Mouse (Mus musculus) heart, postnatal 0 days (tissue): ENCODE results near the gene Vmn1r118.
"Not testable (repeated sequence)": the region's sequence is repeated elsewhere in the genome, so short reads cannot be mapped to it uniquely, and the experiment has no call there.

Source experiments
- CTCF ChIP-seq: IDR thresholded peaks from 2 replicates; pipeline ENCODE4 v1.5.1; 2016; ENCODE audit warnings: antibody characterized with exemption, control low read depth, low read depth
- EP300 ChIP-seq: IDR thresholded peaks from 2 replicates; pipeline ENCODE4 v1.6.1; 2016; ENCODE audit warnings: antibody characterized with exemption, low read depth

GRCm38 (mm10) chr7:20871956-20872355 lies 40.2 kb downstream of the Vmn1r118 start, which contains the start of gene Vmn1r116:
- not testable (repeated sequence) for TF ChIP-seq CTCF, EP300
